Mouse (Mus musculus) layer of hippocampus, adult 18-20 months (tissue): ENCODE results near the gene Wdr73. TPM values are rescaled to one million over a fixed set of nuclear protein-coding genes. Genes with fewer than 3 reads are reported as not detected.

ENCODE experiments used
- DNase-seq, 2 experiments: peaks; one replicate each; pipeline ENCODE4 v3.0.0; 2022; ENCODE audit warnings: low spot score in 2 of 2
- total RNA-seq, 2 experiments: library from RNA; stranded (reverse); gene quantifications; 2 replicates each; pipeline ENCODE4 v1.2.3; 2021

Wdr73 gene
- total RNA-seq, 2 experiments from 2014 or later, result 27.2 to 31.5 TPM

DNA sequence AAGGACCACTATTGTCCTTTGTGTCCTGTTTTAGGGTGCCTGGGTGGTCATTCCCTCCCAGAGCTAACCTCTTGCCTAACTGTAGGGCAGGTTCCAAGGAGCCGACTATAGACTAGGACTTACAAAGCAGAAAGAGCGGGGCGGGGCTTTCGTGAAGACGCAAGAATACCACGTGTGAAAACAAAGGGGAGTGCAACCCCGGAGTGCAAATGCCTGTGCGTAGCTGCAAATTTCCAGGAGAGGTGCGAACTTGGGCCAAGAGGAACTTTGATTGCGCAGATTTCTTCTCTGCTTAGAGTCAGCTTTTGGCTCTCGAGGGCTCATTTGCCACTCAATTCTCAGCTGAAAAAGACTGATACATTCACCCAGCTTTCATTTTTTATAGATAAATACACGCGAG lies 40.8 kb downstream of the Wdr73 start:
- peak in 1 of 2 experiments; percentile 62 for DNase-seq

GRCm38 (mm10) chr7:80857181-80857580 lies 43.9 kb downstream of the Wdr73 start:
- peak; percentile 63 to 88 for DNase-seq

DNA sequence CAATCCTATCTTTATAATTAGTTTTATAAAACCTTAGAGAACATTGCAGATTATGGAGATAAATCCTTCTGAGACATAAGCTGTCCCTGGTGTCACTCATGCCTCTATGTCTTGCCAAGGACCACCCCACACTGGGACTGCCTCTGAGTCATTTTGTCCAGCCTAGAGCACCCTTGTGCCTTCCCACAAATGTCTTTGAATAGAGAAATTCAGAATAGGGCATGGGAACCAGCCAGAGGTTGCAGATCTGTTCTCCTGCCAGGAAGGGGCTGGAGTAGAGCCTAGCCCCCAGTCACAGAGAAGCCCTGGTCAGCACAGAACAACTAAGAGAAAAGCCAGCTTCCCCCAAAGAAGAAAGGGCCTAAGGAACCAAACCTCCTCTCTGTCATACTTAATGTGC lies 45.8 kb downstream of the Wdr73 start:
- DNase-seq, result peak in 1 of 2 experiments; percentile 39

DNA sequence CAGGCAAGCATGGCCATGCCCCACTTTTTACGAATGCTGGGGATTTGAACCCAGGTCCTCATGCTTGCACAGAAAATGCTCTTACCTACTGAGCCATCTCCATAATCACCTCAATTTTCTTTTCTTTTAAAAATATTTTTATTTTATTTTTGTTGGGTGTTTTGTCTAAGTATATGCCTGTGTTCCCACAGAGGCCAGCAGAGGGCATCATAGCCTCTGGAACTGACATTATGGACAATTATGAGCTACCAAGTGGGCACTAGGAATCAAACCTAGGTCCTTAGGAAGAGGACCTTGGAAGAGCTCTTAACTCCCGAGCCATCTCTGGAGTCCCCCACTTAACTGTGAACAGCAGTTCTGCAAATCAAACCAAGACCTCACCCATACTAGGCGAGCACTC lies 47.9 kb downstream of the Wdr73 start:
- no peak for DNase-seq

DNA sequence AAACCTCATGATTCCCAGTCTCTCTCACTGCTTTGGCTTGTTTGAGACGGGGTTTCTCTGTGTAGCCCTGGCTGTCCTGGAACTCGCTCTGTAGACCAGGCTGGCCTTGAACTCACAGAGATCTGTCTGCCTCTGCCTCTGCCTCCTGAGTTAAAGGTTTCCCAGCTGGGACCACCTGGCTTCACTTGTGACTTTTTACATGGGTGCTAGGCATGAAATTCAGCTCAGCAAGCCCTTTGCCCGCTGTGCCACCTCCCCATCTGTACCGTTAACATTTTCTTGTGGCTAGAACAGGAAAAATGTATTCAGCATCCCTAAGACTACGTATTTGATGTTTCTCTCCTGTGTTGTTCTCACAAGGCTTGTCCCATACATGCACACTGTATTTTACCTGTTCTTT lies 50.5 kb downstream of the Wdr73 start:
- no peak for DNase-seq

- peak; percentile 41 to 59 for DNase-seq
Observed at GRCm38 (mm10) chr7:80849710-80850109, 51.4 kb downstream of the Wdr73 start.

GRCm38 (mm10) chr7:80849267-80849666 lies 51.8 kb downstream of the Wdr73 start:
- DNase-seq, result no peak

DNA sequence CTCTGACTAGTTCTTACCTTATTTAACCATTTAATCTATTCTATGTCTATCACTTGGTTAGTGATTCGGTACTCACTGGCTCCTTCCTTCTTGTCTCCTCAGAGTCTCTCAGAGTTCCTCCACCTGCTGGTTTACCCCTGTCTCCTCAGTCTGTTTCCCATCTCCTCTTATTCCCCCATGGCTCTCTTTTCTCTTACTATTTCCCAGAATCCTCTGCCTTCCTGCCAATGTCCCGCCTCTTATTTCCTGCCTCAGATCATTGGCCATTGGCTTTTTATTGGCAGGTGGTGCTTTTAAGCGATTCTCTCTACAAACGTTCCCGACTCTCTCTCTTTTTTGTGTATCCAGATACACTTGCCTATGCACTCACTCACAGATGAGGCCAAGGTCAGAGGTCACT lies 54.4 kb downstream of the Wdr73 start:
- no peak for DNase-seq

DNA sequence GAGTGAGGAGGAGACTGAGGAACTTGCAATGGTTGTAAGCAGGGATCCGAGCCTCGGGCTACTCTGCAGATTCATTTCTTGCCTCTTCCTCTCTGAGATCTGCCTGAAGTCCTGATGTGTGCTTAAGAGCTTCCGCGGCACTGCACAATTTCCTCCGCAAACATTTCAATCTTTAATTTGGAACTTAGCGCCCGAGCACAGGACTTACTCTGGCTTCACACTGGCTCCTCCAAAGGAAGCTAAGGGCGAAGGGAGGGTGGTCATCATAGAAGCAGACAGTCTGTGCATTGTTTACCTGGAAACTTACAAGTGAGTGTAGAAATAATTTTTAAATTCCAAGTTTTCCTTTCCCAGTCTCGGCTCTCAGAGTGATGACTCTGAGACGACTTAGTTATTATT lies 54.8 kb downstream of the Wdr73 start:
- no peak for DNase-seq

DNA sequence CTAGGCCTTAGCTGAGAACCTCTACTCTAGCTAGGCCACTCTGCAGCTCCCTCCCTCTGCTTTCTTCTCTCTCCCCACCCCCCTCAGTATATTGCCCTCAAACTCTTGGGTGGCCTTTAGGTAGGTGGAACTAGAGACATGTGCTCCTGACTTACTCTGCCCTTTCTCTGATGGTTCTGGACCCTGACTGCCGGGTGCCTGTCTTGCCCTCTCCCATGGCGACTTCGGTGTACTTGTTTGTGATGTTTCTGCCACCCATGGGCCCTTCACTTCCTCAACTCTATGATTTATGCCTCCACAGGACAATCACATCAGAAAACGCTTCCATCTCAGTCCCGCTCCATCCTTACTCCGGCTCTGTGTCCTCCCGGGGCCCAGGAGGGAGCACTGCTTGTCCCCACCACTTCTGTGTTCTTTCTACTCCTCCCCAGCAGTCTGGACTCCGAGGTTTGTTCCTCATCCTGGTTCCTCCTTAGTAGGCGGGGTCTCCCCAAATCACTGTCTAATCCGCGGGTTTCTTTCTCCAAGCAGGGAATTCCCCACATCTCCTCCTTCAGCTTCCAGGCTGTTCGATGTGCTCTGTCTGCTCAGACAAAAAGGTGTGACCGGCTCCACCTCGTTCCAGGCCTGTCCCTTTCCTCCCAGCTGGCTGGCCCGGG lies 55.3 kb downstream of the Wdr73 start:
- DNase-seq, result no peak

GRCm38 (mm10) chr7:80844691-80845090 lies 56.4 kb downstream of the Wdr73 start:
- DNase-seq, result no peak

GRCm38 (mm10) chr7:80843910-80844640 lies 57.0 kb downstream of the Wdr73 start:
- DNase-seq, result no peak

GRCm38 (mm10) chr7:80843176-80843575 lies 57.9 kb downstream of the Wdr73 start:
- no peak for DNase-seq

DNA sequence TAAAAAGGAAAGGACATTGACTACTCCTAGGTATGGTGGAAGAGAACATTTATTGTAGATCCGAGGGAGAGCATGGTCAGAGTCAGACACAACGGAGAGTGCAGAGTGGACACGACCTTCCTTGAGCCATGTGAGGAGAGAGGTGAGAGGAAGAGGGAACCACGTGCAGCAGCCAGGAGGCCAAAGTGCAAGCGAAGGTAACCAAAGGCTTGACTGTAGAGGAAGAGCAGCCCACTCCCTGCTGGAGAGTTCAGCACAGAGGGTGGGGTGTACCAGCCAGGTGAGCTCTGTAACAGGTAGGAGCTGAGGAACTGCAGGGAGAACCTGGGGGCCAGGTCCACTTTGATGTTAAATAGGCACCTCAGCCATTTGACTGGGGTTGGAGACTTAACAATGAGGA lies 58.9 kb downstream of the Wdr73 start:
- DNase-seq, result no peak

DNA sequence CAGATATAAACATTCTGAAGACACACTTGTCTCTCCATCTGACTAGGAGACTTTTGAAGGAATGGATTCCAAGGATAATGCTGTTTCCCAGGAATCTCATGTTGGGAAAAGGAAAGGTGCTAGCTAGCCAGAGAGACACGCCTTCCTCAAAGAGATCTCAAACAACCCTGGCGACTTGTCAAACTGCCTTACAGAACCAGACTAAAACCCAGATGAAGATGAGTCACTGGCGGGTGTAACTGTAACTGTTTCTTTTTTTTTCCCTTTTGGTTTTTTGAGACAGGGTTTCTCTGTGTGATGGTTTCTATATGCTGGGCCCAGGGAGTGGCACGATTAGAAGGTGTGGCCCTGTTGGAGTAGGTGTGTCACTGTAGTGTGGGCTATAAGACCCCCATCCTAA lies 60.1 kb downstream of the Wdr73 start:
- peak in 1 of 2 experiments; percentile 36 for DNase-seq

Other genes with a start within 250 kb of the Wdr73 start
- gene Crtc3, start 212.4 kb downstream of the Wdr73 start, total RNA-seq, result 10 to 100 TPM; 20.2 to 20.8 TPM
- gene Iqgap1, start 75.3 kb downstream of the Wdr73 start, total RNA-seq, result 10 to 100 TPM; 18.1 TPM
- gene Zscan2, start 40.3 kb downstream of the Wdr73 start, total RNA-seq, result 10 to 100 TPM; 14.7 to 16.3 TPM
- gene Nmb, start 3.8 kb upstream of the Wdr73 start, total RNA-seq, result 10 to 100 TPM in 1 of 2 experiments, 1 to 10 TPM in 1; 10.0 to 10.6 TPM
- 10 to 100 TPM; 46.0 to 51.3 TPM for gene Sec11a, start 46.5 kb upstream of the Wdr73 start, total RNA-seq
- 10 to 100 TPM; 19.4 to 20.4 TPM for gene Zfp592, start 92.4 kb upstream of the Wdr73 start, total RNA-seq
- gene Alpk3, start 156.3 kb upstream of the Wdr73 start, total RNA-seq, result under 1 TPM; 0.79 to 0.82 TPM
- gene Slc28a1, start 213.5 kb upstream of the Wdr73 start, total RNA-seq, result under 1 TPM in 1 of 2 experiments, not detected in 1; 0.10 TPM